Mouse (Mus musculus): Measurements from ENCODE around the gene Rcbtb2. TPM values are rescaled to one million over a fixed set of nuclear protein-coding genes. Genes with fewer than 3 reads are reported as not detected.

The Rcbtb2 gene
- polyA plus RNA-seq, 1 experiment from 2014 or later, result 549 TPM

DNA sequence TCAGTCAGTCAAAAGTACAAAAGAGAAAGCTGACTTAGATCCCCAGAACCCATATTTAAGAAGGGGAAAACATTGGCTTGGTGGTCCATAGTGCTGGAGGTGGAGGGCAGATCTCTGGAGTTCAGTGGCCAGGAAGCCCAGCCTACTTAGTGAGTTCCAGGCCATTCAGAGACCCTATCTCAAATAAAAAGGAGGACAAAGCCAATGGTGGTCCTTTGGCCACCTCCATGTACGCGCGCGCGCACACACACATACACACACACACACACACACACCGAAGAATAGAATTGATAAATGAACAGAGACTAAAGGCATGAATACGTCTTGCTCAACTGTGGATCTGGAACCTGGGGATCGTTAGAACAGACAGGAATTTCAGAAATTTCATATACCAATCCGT is 544 bp downstream of the Rcbtb2 start:
- Histone ChIP-seq H3K36me3 (ENCODE audit: inconsistent target) (no peaks in the 10 kb centered on the region), H3K4me3 (ENCODE audit: inconsistent target) (peak overlapping the region; percentile 16; the same call in 1 of the 2 replicates), H3K79me2 (ENCODE audit: inconsistent target) (no peaks in the 10 kb centered on the region), H3K27ac (peak overlapping the region; percentile 89)
- 24% methylated on average over 6 of the region's 9 CpGs for WGBS (ENCODE audit: missing documents)

DNA sequence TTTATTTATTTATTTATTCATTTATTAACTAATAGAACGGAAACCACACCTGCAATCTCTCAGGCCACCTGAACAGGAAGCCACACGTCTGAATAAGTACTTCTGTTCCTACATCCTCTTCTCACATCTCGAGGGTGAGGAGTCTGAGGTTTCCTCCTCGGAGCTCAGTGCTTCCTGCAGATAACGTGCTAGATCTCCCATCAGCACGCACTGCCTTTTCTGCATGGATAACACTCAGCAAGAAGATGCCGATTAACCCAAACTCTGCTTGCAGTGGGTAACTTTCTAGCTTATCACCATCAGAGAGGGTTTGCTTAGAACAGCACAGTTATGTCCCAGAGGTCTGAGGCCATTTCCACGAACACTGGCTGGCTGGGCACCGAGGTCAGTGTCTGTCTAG is 949 bp downstream of the Rcbtb2 start:
- H3K79me2 ChIP-seq (ENCODE audit: inconsistent target), result no peaks in the 10 kb centered on the region
- 9% methylated on average over 9 of the region's 9 CpGs for WGBS (ENCODE audit: missing documents)
- peak overlapping the region; percentile 89 for H3K27ac ChIP-seq
- H3K36me3 ChIP-seq (ENCODE audit: inconsistent target), result no peaks in the 10 kb centered on the region
- no peak overlapping the region for H3K4me3 ChIP-seq (ENCODE audit: inconsistent target)

DNA sequence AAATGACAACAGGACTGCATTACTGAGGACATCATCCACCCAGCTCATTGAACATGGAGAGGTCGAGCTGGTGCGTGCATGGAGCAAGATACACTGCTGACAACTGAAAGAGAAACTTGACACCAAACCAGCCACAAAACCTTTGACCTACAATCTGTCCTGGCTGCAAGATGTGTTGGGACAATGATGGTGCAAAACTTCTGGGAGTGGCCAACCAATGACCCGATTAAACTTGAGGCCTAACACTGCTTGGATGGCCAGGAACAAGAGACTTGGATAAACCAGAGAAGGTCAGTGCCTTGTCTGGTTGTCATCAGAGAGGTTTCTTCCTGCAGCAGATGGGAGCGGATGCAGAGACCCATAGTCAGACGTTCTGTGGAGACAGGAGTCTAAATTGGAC is 7.7 kb downstream of the Rcbtb2 start:
- H3K36me3 ChIP-seq (ENCODE audit: inconsistent target), result no peaks in the 10 kb centered on the region
- H3K79me2 ChIP-seq (ENCODE audit: inconsistent target), result no peaks in the 10 kb centered on the region
- 77% methylated on average over 5 of the region's 5 CpGs for WGBS (ENCODE audit: missing documents)
- no peak overlapping the region for H3K4me3 ChIP-seq (ENCODE audit: inconsistent target)
- no peak overlapping the region for H3K27ac ChIP-seq

DNA sequence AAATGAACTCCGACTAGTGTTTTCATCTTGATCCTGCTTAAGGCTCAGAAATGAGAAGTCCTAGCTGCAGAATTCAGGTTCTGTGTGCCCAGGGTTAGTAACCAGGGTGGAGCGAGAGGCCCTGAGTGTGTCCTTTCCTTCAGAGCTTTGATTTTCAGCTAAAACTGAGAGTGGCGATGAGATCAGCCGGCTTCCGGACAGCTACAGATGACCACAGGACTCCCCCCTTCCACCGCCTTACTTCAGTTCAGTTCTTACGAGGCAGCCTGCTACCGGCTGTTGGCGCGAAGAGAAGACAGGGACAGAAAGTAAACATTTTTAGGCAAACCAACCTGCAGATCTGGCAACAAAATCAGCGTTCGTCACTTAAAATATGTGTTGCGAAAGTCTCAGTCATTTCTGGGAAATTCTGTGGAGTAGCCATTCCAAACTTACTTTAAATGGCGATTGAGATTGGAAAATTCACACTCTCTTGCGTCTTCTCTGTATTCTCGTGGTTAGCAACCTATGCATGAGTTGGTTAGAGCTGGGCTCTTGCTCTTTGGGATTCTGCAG is 9.1 kb downstream of the Rcbtb2 start:
- 94% methylated on average over 16 of the region's 16 CpGs for WGBS (ENCODE audit: missing documents)
- H3K36me3 ChIP-seq (ENCODE audit: inconsistent target), result no peaks in the 10 kb centered on the region
- no peak overlapping the region for H3K4me3 ChIP-seq (ENCODE audit: inconsistent target)
- no peaks in the 10 kb centered on the region for H3K79me2 ChIP-seq (ENCODE audit: inconsistent target)
- no peak overlapping the region for H3K27ac ChIP-seq

DNA sequence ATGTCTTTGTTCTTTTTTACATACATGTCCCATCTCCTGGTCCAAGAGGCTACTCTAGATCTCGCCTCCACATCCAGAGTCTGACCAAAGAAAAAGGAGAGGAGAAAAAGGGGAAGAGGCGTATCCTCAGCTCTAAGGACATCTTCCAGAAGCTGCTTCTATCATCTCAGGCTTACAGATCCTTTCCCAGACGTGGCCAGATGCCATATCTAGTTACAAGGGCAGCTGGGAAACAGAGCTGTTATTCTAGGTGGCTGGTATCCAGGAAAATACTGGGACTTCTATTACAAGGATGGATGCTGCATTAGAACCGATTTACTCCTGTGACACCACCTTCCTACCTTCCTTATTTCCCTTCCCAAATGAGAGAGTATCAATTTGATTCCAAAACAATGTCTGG is 9.9 kb downstream of the Rcbtb2 start:
- no peaks in the 10 kb centered on the region for H3K36me3 ChIP-seq (ENCODE audit: inconsistent target)
- H3K79me2 ChIP-seq (ENCODE audit: inconsistent target), result no peaks in the 10 kb centered on the region
- H3K27ac ChIP-seq, result no peak overlapping the region
- 76% methylated on average over 4 of the region's 4 CpGs for WGBS (ENCODE audit: missing documents)
- no peak overlapping the region for H3K4me3 ChIP-seq (ENCODE audit: inconsistent target)

DNA sequence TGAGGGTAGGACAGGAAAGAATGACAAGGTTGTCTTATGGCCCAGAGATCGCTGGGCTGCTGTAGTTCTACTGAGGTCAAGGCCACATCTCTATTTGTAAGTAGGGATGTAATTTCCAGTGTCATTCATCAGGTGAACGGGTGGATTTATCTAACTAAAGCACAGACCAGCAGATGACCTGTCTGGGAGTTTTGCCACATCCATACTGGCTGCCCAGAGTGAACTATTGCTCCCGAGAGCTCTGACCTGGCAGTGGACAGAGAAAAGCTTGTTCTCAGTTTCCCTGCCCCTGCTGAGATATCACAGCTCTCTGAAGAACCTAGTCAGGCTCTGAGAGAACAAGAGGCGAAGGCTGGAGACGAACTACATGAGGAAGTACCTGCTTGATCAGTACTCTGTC is 14.4 kb downstream of the Rcbtb2 start:
- Histone ChIP-seq H3K36me3 (ENCODE audit: inconsistent target) (no peaks in the 10 kb centered on the region), H3K4me3 (ENCODE audit: inconsistent target) (no peak overlapping the region), H3K27ac (no peak overlapping the region), H3K79me2 (ENCODE audit: inconsistent target) (peaks cover 37% of the 10 kb centered on the region; the same call in 1 of the 2 replicates)
- WGBS (ENCODE audit: missing documents), result 86% methylated on average over 5 of the region's 5 CpGs

DNA sequence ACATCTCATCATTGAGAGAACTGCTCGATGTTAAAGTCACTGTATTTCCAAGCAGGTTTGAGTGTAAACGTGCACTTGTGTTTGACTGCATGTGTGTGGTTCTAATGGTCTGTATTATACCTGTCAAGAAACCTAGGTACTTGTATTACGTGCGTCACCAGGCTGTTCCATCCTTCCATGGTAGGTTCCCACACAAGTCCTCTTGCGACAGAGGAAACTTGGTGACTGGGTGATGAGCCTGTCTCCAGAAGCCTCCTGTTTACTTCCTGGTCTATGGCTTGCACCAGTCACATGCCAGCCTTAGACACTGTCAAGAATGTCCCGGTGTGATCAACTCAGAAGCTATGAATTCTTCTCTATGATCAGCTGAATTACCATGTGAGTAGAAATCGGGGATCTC is 15.6 kb downstream of the Rcbtb2 start:
- H3K36me3 ChIP-seq (ENCODE audit: inconsistent target), result no peaks in the 10 kb centered on the region
- H3K4me3 ChIP-seq (ENCODE audit: inconsistent target), result peak overlapping the region; percentile 15; the same call in 1 of the 2 replicates
- 69% methylated on average over 7 of the region's 7 CpGs for WGBS (ENCODE audit: missing documents)
- H3K79me2 ChIP-seq (ENCODE audit: inconsistent target), result peaks cover 42% of the 10 kb centered on the region; the same call in 1 of the 2 replicates
- H3K27ac ChIP-seq, result peak overlapping the region; percentile 29; the same call in 1 of the 2 replicates

DNA sequence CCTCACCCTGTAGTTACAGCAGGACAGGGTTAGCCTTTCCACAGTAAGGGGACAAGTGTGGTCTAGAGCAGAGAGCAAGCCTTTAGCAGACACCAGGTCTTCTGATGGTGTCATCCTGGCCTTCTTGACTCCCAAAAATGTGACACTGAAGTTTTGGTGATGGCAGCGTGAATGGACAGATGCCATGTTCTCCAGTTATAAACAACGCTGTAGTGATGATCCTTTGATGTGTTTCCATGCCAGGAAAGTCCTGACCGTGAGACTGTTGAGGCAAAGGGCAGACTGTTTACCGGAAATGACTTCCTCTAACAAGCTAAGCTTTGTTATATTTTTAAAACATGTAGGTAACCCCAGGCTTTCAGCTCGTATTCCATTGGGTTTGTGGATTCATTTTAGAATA is 17.0 kb downstream of the Rcbtb2 start:
- peak overlapping the region; percentile 15 for H3K4me3 ChIP-seq (ENCODE audit: inconsistent target)
- H3K27ac ChIP-seq, result no peak overlapping the region
- 74% methylated on average over 5 of the region's 5 CpGs for WGBS (ENCODE audit: missing documents)
- no peaks in the 10 kb centered on the region; the same call in 1 of the 2 replicates for H3K36me3 ChIP-seq (ENCODE audit: inconsistent target)
- H3K79me2 ChIP-seq (ENCODE audit: inconsistent target), result peaks cover 56% of the 10 kb centered on the region

DNA sequence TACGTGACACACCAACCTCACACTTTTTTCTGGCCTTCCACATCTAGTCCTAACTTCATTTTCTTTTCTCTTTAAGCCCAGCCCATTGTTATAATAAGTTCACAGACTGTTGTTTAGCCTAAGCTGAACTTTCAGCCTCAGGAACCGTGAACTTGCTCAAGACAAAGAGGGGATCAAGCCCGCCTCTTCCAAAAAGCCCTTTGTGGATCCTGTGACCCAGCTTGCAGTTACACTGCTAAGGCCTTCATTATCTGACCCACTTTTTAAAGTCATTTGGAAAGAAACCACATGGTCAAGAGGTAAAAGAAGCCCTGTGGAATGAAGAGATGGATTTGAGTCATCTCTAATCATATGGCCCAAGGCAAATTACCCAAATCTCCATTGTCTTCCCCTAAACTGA is 19.0 kb downstream of the Rcbtb2 start:
- 94% methylated on average over 3 of the region's 3 CpGs for WGBS (ENCODE audit: missing documents)
- Histone ChIP-seq H3K79me2 (ENCODE audit: inconsistent target) (peaks cover 75% of the 10 kb centered on the region), H3K27ac (0 out of 2 replicates have a peak overlapping the region, but pooled peaks have one; percentile 80), H3K36me3 (ENCODE audit: inconsistent target) (no peaks in the 10 kb centered on the region; the same call in 1 of the 2 replicates), H3K4me3 (ENCODE audit: inconsistent target) (no peak overlapping the region)

DNA sequence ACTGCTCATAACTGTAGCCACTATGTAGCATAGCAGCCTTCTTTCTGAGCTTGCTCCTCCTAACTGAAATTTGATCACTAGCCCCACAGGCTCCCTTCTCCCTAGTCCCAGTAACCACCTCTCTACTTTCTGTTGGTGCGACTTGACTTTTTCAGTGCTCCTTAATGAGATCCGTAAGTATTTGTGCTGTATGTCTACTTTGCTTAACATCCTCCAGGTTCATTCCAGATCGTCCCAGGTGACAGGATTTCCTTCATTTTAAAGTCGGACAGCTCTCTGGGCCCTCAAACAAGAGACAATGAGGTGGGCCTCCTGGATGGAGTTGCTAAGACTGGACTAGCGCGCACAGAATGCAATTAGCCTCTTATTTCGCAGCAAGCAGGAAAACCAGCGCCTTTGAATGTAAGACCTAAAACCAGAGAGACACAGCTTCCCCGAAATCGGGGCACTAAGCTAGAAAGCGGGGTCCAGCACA is 19.6 kb downstream of the Rcbtb2 start:
- H3K79me2 ChIP-seq (ENCODE audit: inconsistent target), result peaks cover 81% of the 10 kb centered on the region

DNA sequence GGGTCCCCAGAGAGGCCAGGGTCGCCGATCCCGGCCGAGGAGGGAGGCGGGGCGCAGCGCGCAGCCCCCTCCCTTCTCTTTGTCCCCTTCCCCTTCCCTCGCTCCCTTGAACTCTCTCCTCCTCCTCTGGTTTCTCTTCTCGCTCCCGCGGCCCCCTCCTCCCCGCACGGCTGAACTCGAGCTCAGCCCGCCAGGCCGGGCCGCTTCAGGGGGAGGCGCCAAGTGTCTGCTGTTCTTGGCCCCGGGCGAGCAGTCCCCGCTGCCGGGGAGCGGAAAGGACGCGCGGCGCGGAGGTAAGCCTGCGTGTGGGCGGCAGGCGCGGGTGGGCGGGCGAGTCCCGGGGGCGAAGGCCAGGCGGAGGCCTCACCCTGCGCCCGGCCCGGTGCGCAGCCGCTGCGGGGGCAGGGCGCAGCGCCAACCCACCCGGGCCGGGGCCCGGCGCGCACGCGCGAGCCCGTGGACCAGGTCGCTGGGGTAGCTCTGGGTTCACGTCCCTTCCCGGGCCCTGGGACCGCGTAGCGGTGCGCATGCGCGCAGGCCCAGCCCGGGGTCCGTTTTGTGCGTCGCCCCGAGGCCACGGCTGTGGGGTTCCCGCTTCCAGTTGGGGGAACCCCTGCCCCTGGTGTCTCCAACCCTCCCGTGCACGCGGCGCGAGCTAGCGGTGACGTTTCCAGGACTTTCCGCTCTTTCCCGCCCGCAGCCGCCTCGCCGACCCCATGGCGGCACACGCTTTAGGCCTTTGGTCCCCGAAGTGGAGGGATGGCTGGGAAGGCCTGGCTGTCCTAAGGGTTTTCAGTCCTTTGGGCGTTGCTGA is 20.3 kb downstream of the Rcbtb2 start:
- peaks cover 88% of the 10 kb centered on the region for H3K79me2 ChIP-seq (ENCODE audit: inconsistent target)
- peak overlapping the region; percentile 88 for H3K27ac ChIP-seq
- WGBS (ENCODE audit: missing documents), result under 1% methylated on average over 77 of the region's 88 CpGs
- peak overlapping the region; percentile 46 for H3K4me3 ChIP-seq (ENCODE audit: inconsistent target)
- H3K36me3 ChIP-seq (ENCODE audit: inconsistent target), result no peaks in the 10 kb centered on the region; the same call in 1 of the 2 replicates

More for the DNA sequence above, 19.6 kb downstream of the Rcbtb2 start:
- H3K27ac ChIP-seq, result peak overlapping the region; percentile 80
- WGBS (ENCODE audit: missing documents), result 1% methylated on average over 11 of the region's 11 CpGs
- no peaks in the 10 kb centered on the region; the same call in 1 of the 2 replicates for H3K36me3 ChIP-seq (ENCODE audit: inconsistent target)
- H3K4me3 ChIP-seq (ENCODE audit: inconsistent target), result peak overlapping the region; percentile 45

DNA sequence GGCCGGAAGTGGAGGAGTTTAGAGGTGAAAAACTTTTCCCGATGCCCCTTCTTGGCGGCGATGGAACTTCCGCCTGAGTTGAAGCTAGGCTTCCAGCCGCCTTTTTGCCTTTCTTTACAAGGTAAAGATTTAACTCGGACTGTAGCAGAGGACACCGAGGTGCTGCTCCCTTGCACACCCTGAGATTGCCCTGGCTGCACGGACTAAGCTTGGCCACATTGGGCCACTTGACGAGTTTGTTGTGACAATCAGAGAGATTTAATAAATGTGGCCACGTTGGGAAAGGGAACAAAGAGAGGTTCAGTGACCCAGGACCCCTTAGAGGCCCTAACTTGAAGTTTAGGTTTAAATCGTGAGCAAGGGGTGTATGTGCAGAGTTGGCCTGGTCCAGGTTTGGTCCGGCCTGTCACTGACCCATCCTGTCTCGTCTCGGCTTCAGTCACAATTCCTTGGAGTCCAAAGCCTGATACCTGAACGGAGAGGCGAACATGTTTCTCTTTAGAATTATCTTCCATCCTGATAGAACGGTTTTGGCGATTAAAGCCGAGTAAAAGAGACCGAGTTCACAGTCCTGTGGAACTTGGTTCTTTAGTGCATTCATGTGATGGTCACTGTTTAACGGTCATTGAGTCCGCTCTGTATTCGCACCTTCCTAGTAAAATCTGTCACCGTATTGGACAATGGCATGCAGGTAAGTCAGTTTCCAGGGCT is 21.0 kb downstream of the Rcbtb2 start:
- Histone ChIP-seq H3K36me3 (ENCODE audit: inconsistent target) (no peaks in the 10 kb centered on the region; the same call in 1 of the 2 replicates), H3K27ac (peak overlapping the region; percentile 88), H3K79me2 (ENCODE audit: inconsistent target) (peaks cover 92% of the 10 kb centered on the region), H3K4me3 (ENCODE audit: inconsistent target) (peak overlapping the region; percentile 46)
- 45% methylated on average over 25 of the region's 25 CpGs for WGBS (ENCODE audit: missing documents)

DNA sequence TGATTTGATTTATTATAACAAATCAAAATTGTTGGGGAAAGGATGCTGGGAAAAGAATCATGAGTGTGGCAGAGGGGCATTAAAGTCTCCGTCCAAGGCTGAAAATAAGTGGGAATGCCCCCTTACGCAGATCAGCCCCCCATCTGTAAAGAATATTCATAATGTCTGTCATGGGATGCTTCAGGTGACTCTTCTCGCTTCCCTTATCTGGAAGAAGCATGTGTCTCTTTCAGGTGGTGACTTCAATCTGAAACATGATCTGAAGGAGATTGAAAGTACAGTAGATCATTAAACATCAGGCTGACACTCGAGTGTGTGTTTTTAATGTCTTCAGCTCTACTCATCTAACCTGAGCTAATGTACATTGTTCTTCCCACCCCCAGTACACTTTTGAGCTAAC is 22.7 kb downstream of the Rcbtb2 start:
- Histone ChIP-seq H3K27ac (no peak overlapping the region), H3K36me3 (ENCODE audit: inconsistent target) (no peaks in the 10 kb centered on the region; the same call in 1 of the 2 replicates), H3K79me2 (ENCODE audit: inconsistent target) (peaks cover 92% of the 10 kb centered on the region), H3K4me3 (ENCODE audit: inconsistent target) (no peak overlapping the region)
- WGBS (ENCODE audit: missing documents), result 100% methylated on average over 4 of the region's 4 CpGs

DNA sequence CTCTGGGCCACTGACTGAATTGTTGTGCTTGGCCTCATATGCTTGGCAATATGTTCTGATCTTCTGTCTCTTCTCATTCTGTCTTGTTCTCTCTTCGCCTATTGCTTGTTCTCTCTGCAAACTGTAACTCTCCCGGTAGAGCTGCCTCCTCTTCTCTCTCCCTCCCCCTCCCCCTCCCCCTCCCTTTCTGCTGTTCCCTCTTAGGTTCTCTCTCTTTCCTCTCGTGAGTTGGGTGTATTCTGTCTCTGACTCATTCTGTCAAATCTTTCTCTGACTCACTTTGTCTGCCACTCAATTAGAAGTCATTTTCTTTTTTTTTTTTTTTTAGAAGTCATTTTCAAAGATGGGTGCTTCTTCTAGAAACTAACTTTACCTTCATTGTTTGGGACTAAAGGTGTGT is 23.9 kb downstream of the Rcbtb2 start:
- Histone ChIP-seq H3K4me3 (ENCODE audit: inconsistent target) (no peak overlapping the region), H3K79me2 (ENCODE audit: inconsistent target) (peaks cover 92% of the 10 kb centered on the region), H3K27ac (peak overlapping the region; percentile 36), H3K36me3 (ENCODE audit: inconsistent target) (peaks cover 4% of the 10 kb centered on the region; the same call in 1 of the 2 replicates)
- WGBS (ENCODE audit: missing documents), result 66% methylated on average over 2 of the region's 3 CpGs
